Mouse (Mus musculus): Measurements from ENCODE around the gene Adamts4. TPM values are rescaled to one million over a fixed set of nuclear protein-coding genes. Genes with fewer than 3 reads are reported as not detected.
"Not testable (repeated sequence)": the region's sequence is repeated elsewhere in the genome, so short reads cannot be mapped to it uniquely, and the experiment has no call there.

The Adamts4 gene
- polyA plus RNA-seq, 1 experiment from 2014 or later = 3.7 TPM

DNA sequence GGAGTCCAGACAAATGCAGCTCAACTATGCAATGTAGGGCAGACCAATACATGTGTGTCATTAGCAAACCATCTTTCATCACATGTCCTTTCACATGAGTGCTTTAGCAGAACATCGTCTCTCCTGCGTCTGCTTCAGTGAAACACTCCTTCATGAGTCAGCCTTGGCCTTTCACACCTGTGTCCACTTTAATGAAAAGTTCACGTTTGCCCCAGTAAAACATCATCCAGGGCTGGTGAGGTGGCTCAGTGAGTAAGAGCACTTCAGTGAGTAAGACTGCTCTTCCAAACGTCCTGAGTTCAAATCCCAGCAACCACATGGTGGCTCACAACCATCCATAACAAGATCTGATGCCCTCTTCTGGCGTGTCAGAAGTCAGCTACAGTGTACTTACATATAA, 55.9 kb downstream of the Adamts4 start:
- H3K27ac ChIP-seq; ATAC-seq (ENCODE audit: low FRiP score); H3K36me3 ChIP-seq (replicated peaks; ENCODE audit: control insufficient read depth, insufficient read depth); H3K4me2 ChIP-seq (replicated peaks); H3K4me3 ChIP-seq (replicated peaks; ENCODE audit: low read length); H3K27me3 ChIP-seq (ENCODE audit: control insufficient read depth, insufficient read depth, low read length); H3K4me1 ChIP-seq (replicated peaks; ENCODE audit: control insufficient read depth, insufficient read depth, low read length); H3K9me3 ChIP-seq (ENCODE audit: control insufficient read depth, low read length); DNase-seq (ENCODE audit: low spot score); H3K9ac ChIP-seq: not testable (repeated sequence)
- 76% methylated on average over 5 of the region's 5 CpGs for WGBS

DNA sequence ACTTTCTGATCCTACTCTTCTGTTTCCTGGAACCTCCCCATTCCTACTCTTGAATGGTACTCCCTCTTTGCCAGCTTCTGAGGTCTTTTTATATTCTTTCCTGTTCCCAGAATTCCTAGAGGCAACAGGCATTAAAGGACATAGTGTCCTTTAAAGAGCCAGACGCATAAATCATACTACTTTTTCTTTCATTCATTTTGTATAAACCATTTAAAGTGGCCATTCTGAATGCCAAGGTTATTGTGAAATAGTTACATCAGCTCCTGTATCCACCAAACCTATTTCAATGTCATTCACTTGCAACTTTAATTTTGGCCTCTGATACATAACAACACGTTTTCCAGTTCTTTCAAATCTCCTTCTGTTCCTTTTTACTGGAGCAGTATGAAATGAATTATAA, 59.1 kb downstream of the Adamts4 start:
- 70% methylated on average over 2 of the region's 2 CpGs for WGBS

More for the DNA sequence above, 59.1 kb downstream of the Adamts4 start:
- Histone ChIP-seq H3K4me2 (replicated peaks) (no peak overlapping the region), H3K9ac (no peak overlapping the region), H3K9me3 (ENCODE audit: control insufficient read depth, low read length) (no peaks in the 10 kb centered on the region), H3K4me1 (replicated peaks; ENCODE audit: control insufficient read depth, insufficient read depth, low read length) (no peaks in the 10 kb centered on the region), H3K27ac (no peak overlapping the region), H3K27me3 (ENCODE audit: control insufficient read depth, insufficient read depth, low read length) (no peaks in the 10 kb centered on the region), H3K4me3 (replicated peaks; ENCODE audit: low read length) (no peak overlapping the region), H3K36me3 (replicated peaks; ENCODE audit: control insufficient read depth, insufficient read depth) (no peaks in the 10 kb centered on the region)
- no peak for ATAC-seq (ENCODE audit: low FRiP score)
- DNase-seq (ENCODE audit: low spot score) = no peak

Other genes starting within 250 kb of the Adamts4 start
- 0.33 and 0.56 TPM in 2 replicates for gene Fcgr4, start 231.5 kb upstream of the Adamts4 start, polyA plus RNA-seq (2014; fragmentation: Nextera tagmentation; extraction: Ambion mirVana)
- 9.6 and 11.6 TPM in 2 replicates for gene Fcgr3, start 185.5 kb upstream of the Adamts4 start, polyA plus RNA-seq (2014; fragmentation: Nextera tagmentation; extraction: Ambion mirVana)
- 11.7 and 20.3 TPM in 2 replicates for gene Cfap126, start 136.5 kb upstream of the Adamts4 start, polyA plus RNA-seq (2014; fragmentation: Nextera tagmentation; extraction: Ambion mirVana)
- gene Sdhc, start 99.8 kb upstream of the Adamts4 start, polyA plus RNA-seq (2014; fragmentation: Nextera tagmentation; extraction: Ambion mirVana) = 311 and 314 TPM in 2 replicates
- gene Mpz, start 99.7 kb upstream of the Adamts4 start, polyA plus RNA-seq (2014; fragmentation: Nextera tagmentation; extraction: Ambion mirVana) = 3.5 and 4.8 TPM in 2 replicates
- gene Pcp4l1, start 54.2 kb upstream of the Adamts4 start, polyA plus RNA-seq (2014; fragmentation: Nextera tagmentation; extraction: Ambion mirVana) = 37.2 and 55.1 TPM in 2 replicates
- 0.21 and 0.50 TPM in 2 replicates for gene Nr1i3, start 36.5 kb upstream of the Adamts4 start, polyA plus RNA-seq (2014; fragmentation: Nextera tagmentation; extraction: Ambion mirVana)
- 41.2 and 47.0 TPM in 2 replicates for gene Tomm40l, start 27.9 kb upstream of the Adamts4 start, polyA plus RNA-seq (2014; fragmentation: Nextera tagmentation; extraction: Ambion mirVana)
- gene Apoa2, start 25.4 kb upstream of the Adamts4 start, polyA plus RNA-seq (2014; fragmentation: Nextera tagmentation; extraction: Ambion mirVana) = 5.6 and 7.0 TPM in 2 replicates
- 25.2 and 30.1 TPM in 2 replicates for gene Fcer1g, start 16.1 kb upstream of the Adamts4 start, polyA plus RNA-seq (2014; fragmentation: Nextera tagmentation; extraction: Ambion mirVana)
- gene Ndufs2, start 967 bp downstream of the Adamts4 start, polyA plus RNA-seq (2014; fragmentation: Nextera tagmentation; extraction: Ambion mirVana) = 218 and 247 TPM in 2 replicates
- gene B4galt3, start 19.9 kb downstream of the Adamts4 start, polyA plus RNA-seq (2014; fragmentation: Nextera tagmentation; extraction: Ambion mirVana) = 86.5 and 88.6 TPM in 2 replicates
- 43.5 and 44.6 TPM in 2 replicates for gene Ppox, start 30.8 kb downstream of the Adamts4 start, polyA plus RNA-seq (2014; fragmentation: Nextera tagmentation; extraction: Ambion mirVana)
- gene Usp21, start 37.6 kb downstream of the Adamts4 start, polyA plus RNA-seq (2014; fragmentation: Nextera tagmentation; extraction: Ambion mirVana) = 80.1 and 85.8 TPM in 2 replicates
- 116 and 131 TPM in 2 replicates for gene Ufc1, start 44.6 kb downstream of the Adamts4 start, polyA plus RNA-seq (2014; fragmentation: Nextera tagmentation; extraction: Ambion mirVana)
- 45.9 and 49.9 TPM in 2 replicates for gene Dedd, start 78.7 kb downstream of the Adamts4 start, polyA plus RNA-seq (2014; fragmentation: Nextera tagmentation; extraction: Ambion mirVana)
- gene Nit1, start 95.2 kb downstream of the Adamts4 start, polyA plus RNA-seq (2014; fragmentation: Nextera tagmentation; extraction: Ambion mirVana) = 36.6 and 37.8 TPM in 2 replicates
- gene Pfdn2, start 95.2 kb downstream of the Adamts4 start, polyA plus RNA-seq (2014; fragmentation: Nextera tagmentation; extraction: Ambion mirVana) = 60.3 and 66.1 TPM in 2 replicates
- 2.6 and 3.9 TPM in 2 replicates for gene Klhdc9, start 110.4 kb downstream of the Adamts4 start, polyA plus RNA-seq (2014; fragmentation: Nextera tagmentation; extraction: Ambion mirVana)
- gene Nectin4, start 119.7 kb downstream of the Adamts4 start, polyA plus RNA-seq (2014; fragmentation: Nextera tagmentation; extraction: Ambion mirVana) = 2.3 TPM in 2 replicates
- gene Arhgap30, start 138.5 kb downstream of the Adamts4 start, polyA plus RNA-seq (2014; fragmentation: Nextera tagmentation; extraction: Ambion mirVana) = 0.31 and 0.71 TPM in 2 replicates
- gene Usf1, start 160.9 kb downstream of the Adamts4 start, polyA plus RNA-seq (2014; fragmentation: Nextera tagmentation; extraction: Ambion mirVana) = 166 and 175 TPM in 2 replicates
- gene Tstd1, start 168.5 kb downstream of the Adamts4 start, polyA plus RNA-seq (2014; fragmentation: Nextera tagmentation; extraction: Ambion mirVana) = 2.4 and 3.1 TPM in 2 replicates
- gene F11r, start 187.1 kb downstream of the Adamts4 start, polyA plus RNA-seq (2014; fragmentation: Nextera tagmentation; extraction: Ambion mirVana) = 12.8 and 14.0 TPM in 2 replicates